Mouse (Mus musculus) heart, embryonic 14.5 days (tissue): ENCODE results near the gene Mgat4b. TPM values are rescaled to one million over a fixed set of nuclear protein-coding genes. Genes with fewer than 3 reads are reported as not detected.
A peak's percentile ranks its signal among the peaks of the same experiment; 100 is the strongest.

Experiments
- ATAC-seq: fragments of 200-750 bp; cut with Nextera tagmentation; 2 replicates; pipeline ENCODE4 v1.8.0; 2017; ENCODE audit warnings: low read depth, moderate TSS enrichment; ENCODE audit not compliant: insufficient number of reproducible peaks, insufficient read depth, low FRiP score
- H3K27ac ChIP-seq, 2 experiments: fragments of 200-500 bp in 1 of 2; fragments of 300-500 bp in 1 of 2; sonication (generic) in 1 of 2; replicated peaks in 1 of 2; 2 replicates each; pipeline ENCODE4 v1.5.1; 2012 to 2014; ENCODE audit warnings: low read depth in 2 of 2, low read length in 2 of 2, control low read depth in 1 of 2, mild to moderate bottlenecking in 1 of 2, mixed read lengths in 1 of 2; ENCODE audit not compliant: control insufficient read depth in 1 of 2, insufficient read depth in 1 of 2
- H3K27me3 ChIP-seq: fragments of 300-500 bp; sonication (generic); 2 replicates; pipeline ENCODE4 v1.6.1; 2014; ENCODE audit warnings: mild to moderate bottlenecking, low read length, control low read depth; ENCODE audit not compliant: control insufficient read depth, insufficient read depth
- H3K36me3 ChIP-seq: fragments of 300-500 bp; sonication (generic); 2 replicates; pipeline ENCODE4 v1.6.1; 2014; ENCODE audit warnings: mild to moderate bottlenecking, control low read depth, low read length, mixed read lengths; ENCODE audit not compliant: control insufficient read depth, insufficient read depth
- H3K4me1 ChIP-seq, 2 experiments: fragments of 200-500 bp in 1 of 2; fragments of 300-500 bp in 1 of 2; sonication (generic) in 1 of 2; 2 replicates each; pipeline ENCODE4 v1.6.1; 2012 to 2014; ENCODE audit warnings: low read length in 2 of 2, control low read depth in 1 of 2, mixed read lengths in 1 of 2; ENCODE audit not compliant: control insufficient read depth in 2 of 2, insufficient read depth in 2 of 2
- H3K4me2 ChIP-seq: fragments of 300-500 bp; sonication (generic); 2 replicates; pipeline ENCODE4 v1.6.1; 2014; ENCODE audit warnings: mild to moderate bottlenecking, low read length
- H3K4me3 ChIP-seq, 2 experiments: fragments of 200-500 bp in 1 of 2; fragments of 300-500 bp in 1 of 2; sonication (generic) in 1 of 2; 2 replicates each; pipeline ENCODE4 v1.5.1; 2012 to 2014; ENCODE audit warnings: low read length in 2 of 2, mild to moderate bottlenecking in 2 of 2, control low read depth in 1 of 2, low read depth in 1 of 2, moderate library complexity in 1 of 2; ENCODE audit not compliant: control insufficient read depth in 1 of 2, insufficient read depth in 1 of 2
- H3K9ac ChIP-seq: fragments of 300-500 bp; sonication (generic); 2 replicates; pipeline ENCODE4 v1.6.1; 2014; ENCODE audit warnings: mild to moderate bottlenecking, low read length
- H3K9me3 ChIP-seq: fragments of 300-500 bp; sonication (generic); 2 replicates; pipeline ENCODE4 v1.6.1; 2016; ENCODE audit warnings: low read length, control low read depth; ENCODE audit not compliant: control insufficient read depth
- WGBS: fragments of 180-500 bp; shearing (Covaris S2); extraction: QIAGEN DNeasy Blood & Tissue Kit; methylation state at CpG from one replicate; pipeline ENCODE4 v1.1.7; 2014; 5-methylcytosine and 5-hydroxymethylcytosine counted together
- polyA plus RNA-seq: library from polyadenylated mRNA; unstranded; fragments of >200 nt; fragmentation: Nextera tagmentation; extraction: Ambion mirVana; gene quantifications from 2 replicates; pipeline ENCODE4 v1.2.1, GENCODE M21; 2014

The Mgat4b gene
- polyA plus RNA-seq, 1 experiment from 2014 or later: 37.6 TPM

GRCm38 (mm10) chr11:50227736-50228135 lies 17.0 kb downstream of the Mgat4b start:
- peak overlapping the region; percentile 82; the same call in 1 of the 2 replicates for H3K4me2 ChIP-seq

GRCm38 (mm10) chr11:50228772-50229171 lies 18.1 kb downstream of the Mgat4b start:
- ATAC-seq: no peak
- H3K4me2 ChIP-seq: no peak overlapping the region
- H3K9ac ChIP-seq: no peak overlapping the region
- no peak overlapping the region for H3K27ac ChIP-seq
- peaks cover 28% of the 10 kb centered on the region for H3K36me3 ChIP-seq
- H3K4me3 ChIP-seq: no peak overlapping the region
- no peaks in the 10 kb centered on the region for H3K9me3 ChIP-seq
- no peaks in the 10 kb centered on the region for H3K27me3 ChIP-seq
- WGBS: 57% methylated on average over 3 of the region's 3 CpGs
- H3K4me1 ChIP-seq: peaks cover 13 to 22% of the 10 kb centered on the region in 2 experiments

More at GRCm38 (mm10) chr11:50227736-50228135, 17.0 kb downstream of the Mgat4b start:
- Histone ChIP-seq H3K27ac (0 out of 4 replicates have a peak overlapping the region, but pooled peaks of 1 of the 2 experiments have one; percentile 69), H3K4me1 (peaks cover 13 to 25% of the 10 kb centered on the region in 2 experiments), H3K9ac (no peak overlapping the region), H3K9me3 (no peaks in the 10 kb centered on the region), H3K27me3 (no peaks in the 10 kb centered on the region), H3K36me3 (peaks cover 18% of the 10 kb centered on the region), H3K4me3 (no peak overlapping the region)
- 93% methylated on average over 4 of the region's 4 CpGs for WGBS
- no peak for ATAC-seq

GRCm38 (mm10) chr11:50229252-50229910 lies 18.7 kb downstream of the Mgat4b start:
- no peak overlapping the region for H3K9ac ChIP-seq
- peaks cover 35% of the 10 kb centered on the region for H3K36me3 ChIP-seq
- no peaks in the 10 kb centered on the region for H3K27me3 ChIP-seq
- H3K27ac ChIP-seq: no peak overlapping the region
- WGBS: 67% methylated on average over 7 of the region's 7 CpGs
- ATAC-seq: no peak
- H3K9me3 ChIP-seq: no peaks in the 10 kb centered on the region
- peaks cover 13 to 18% of the 10 kb centered on the region in 2 experiments for H3K4me1 ChIP-seq
- no peak overlapping the region for H3K4me3 ChIP-seq
- no peak overlapping the region for H3K4me2 ChIP-seq

- peaks cover 13 to 17% of the 10 kb centered on the region in 2 experiments for H3K4me1 ChIP-seq
- H3K9ac ChIP-seq: no peak overlapping the region
- WGBS: 33% methylated on average over 45 of the region's 45 CpGs
- H3K4me3 ChIP-seq: peak overlapping the region; percentile 9 to 22; a peak in 3 of 4 replicates
- H3K36me3 ChIP-seq: peaks cover 45% of the 10 kb centered on the region
- H3K27ac ChIP-seq: no peak overlapping the region
- ATAC-seq: no peak
- H3K27me3 ChIP-seq: no peaks in the 10 kb centered on the region
- peak overlapping the region; percentile 62 for H3K4me2 ChIP-seq
- H3K9me3 ChIP-seq: no peaks in the 10 kb centered on the region
Observed at GRCm38 (mm10) chr11:50230481-50231304, 20.0 kb downstream of the Mgat4b start.

- no peak overlapping the region for H3K9ac ChIP-seq
- WGBS: 29% methylated on average over 8 of the region's 8 CpGs
- peaks cover 15 to 16% of the 10 kb centered on the region in 2 experiments for H3K4me1 ChIP-seq
- H3K4me2 ChIP-seq: peak overlapping the region; percentile 62
- no peaks in the 10 kb centered on the region for H3K9me3 ChIP-seq
- H3K27ac ChIP-seq: no peak overlapping the region
- ATAC-seq: no peak
- H3K27me3 ChIP-seq: no peaks in the 10 kb centered on the region
- peak overlapping the region in 1 of 2 experiments; percentile 9; a peak in 1 of 4 replicates for H3K4me3 ChIP-seq
- H3K36me3 ChIP-seq: peaks cover 45% of the 10 kb centered on the region
Observed at GRCm38 (mm10) chr11:50231411-50231810, 20.7 kb downstream of the Mgat4b start.

GRCm38 (mm10) chr11:50233022-50233421 lies 22.3 kb downstream of the Mgat4b start:
- WGBS: 89% methylated on average over 13 of the region's 13 CpGs
- ATAC-seq: no peak
- no peak overlapping the region for H3K27ac ChIP-seq
- H3K9ac ChIP-seq: no peak overlapping the region
- H3K4me3 ChIP-seq: no peak overlapping the region
- H3K27me3 ChIP-seq: peaks cover 13% of the 10 kb centered on the region
- H3K36me3 ChIP-seq: peaks cover 40% of the 10 kb centered on the region
- no peak overlapping the region for H3K4me2 ChIP-seq
- no peaks in the 10 kb centered on the region for H3K9me3 ChIP-seq
- peaks cover 13 to 15% of the 10 kb centered on the region in 2 experiments for H3K4me1 ChIP-seq

- no peak overlapping the region for H3K9ac ChIP-seq
- H3K27ac ChIP-seq: no peak overlapping the region
- H3K4me2 ChIP-seq: no peak overlapping the region
- 68% methylated on average over 11 of the region's 11 CpGs for WGBS
- peaks cover 40% of the 10 kb centered on the region for H3K36me3 ChIP-seq
- H3K9me3 ChIP-seq: no peaks in the 10 kb centered on the region
- peaks cover 18% of the 10 kb centered on the region in 2 experiments for H3K4me1 ChIP-seq
- no peak for ATAC-seq
- H3K27me3 ChIP-seq: peaks cover 19% of the 10 kb centered on the region
- H3K4me3 ChIP-seq: no peak overlapping the region
Observed at GRCm38 (mm10) chr11:50233993-50234392, 23.3 kb downstream of the Mgat4b start.
